Mouse (Mus musculus): ENCODE measurements around the gene Syt3.

Gene Syt3

GRCm38 (mm10) chr7:44383980-44384715 lies at the start of gene Syt3:
TSS of gene Syt3 (plus strand) at chr7:44384102.
- peak; percentile 78 to 80 for DNase-seq

DNA sequence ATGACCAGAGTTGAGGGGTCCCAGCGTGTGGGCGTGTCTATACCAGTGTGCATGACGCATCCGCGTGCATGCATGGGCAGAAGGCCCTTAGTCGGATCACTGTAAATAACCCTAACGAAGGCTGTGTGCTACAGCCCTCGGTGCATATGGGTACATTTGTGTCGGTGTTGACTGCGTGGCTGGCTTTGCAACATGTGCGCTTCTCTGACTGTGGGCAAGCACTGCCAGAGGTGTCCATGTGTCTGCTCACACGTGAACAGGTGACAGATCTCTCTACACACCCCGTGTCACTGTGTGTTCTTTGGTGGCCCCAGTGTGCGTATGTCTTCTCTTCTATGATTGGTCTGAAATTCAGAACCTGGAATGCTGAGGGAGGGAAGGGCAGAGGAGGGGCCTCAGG lies 49.8 kb upstream of the Syt3 start:
- DNase-seq = no peak

DNA sequence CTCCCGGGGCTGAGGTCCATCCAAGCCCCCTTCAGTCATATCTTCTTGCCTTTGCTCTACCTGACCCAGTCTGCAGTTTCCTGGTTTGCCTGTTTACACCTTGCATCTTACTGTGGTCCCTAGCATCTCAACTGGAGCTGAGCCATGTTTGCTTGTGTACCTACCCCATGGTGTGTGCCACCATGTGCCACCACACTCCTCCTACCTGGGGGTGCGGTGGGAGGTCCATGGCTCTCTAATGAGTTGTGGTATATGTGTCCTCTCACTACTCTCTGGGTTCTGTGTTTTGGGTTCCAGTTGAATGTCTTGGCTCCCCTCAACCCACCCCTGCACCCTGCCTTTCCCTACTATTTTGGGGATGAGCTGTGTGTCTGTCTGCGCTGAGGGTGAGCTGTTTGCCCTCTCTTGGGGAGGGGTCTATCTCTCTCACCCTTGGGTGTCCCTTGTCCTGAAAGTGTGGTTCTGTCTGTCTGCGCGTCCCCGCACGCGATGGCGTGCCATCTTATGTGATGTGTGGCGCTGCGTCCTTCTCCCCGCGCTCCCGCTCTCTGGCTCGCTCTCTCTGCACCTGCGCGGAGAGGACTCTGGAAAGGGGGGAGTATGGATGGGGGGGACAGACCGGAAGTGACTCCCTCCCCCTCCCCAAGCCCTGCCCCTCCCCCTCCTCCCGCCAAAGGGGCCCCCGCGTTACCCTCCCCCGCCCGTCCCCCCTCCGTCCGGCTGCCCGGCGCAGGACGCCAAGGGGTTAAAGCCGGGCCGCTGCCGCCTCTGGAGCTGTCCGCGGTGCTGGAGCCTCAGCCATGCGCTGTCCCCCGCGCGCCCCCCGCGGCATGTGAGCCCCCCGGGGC lies 48.6 kb upstream of the Syt3 start:
- peak; percentile 80 to 82 for DNase-seq

GRCm38 (mm10) chr7:44336046-44337021 lies 47.6 kb upstream of the Syt3 start:
- DNase-seq = no peak

- no peak for DNase-seq
Measured at GRCm38 (mm10) chr7:44337121-44337849, 46.6 kb upstream of the Syt3 start.

DNA sequence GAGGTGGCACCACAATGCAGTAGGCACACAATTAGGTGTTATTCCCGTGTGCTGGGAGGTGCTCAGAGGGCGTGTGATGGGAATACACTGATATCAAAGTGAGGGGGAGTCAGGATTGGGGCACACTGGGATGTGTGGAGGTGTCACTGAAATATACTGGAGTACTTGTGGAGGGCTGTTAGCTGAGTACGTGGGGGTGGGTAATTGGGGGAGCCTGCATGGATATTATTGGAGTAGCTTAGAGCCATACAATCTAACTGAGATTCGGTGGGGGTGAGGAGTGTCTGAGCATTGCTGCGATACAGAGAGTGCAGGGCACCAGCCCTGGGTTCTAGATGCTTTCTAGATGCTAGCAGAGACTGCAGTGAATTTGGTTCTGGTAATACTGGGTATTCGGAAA lies 43.7 kb upstream of the Syt3 start:
- no peak for DNase-seq

- DNase-seq = no peak
Measured at GRCm38 (mm10) chr7:44341119-44341518, 42.8 kb upstream of the Syt3 start.

DNA sequence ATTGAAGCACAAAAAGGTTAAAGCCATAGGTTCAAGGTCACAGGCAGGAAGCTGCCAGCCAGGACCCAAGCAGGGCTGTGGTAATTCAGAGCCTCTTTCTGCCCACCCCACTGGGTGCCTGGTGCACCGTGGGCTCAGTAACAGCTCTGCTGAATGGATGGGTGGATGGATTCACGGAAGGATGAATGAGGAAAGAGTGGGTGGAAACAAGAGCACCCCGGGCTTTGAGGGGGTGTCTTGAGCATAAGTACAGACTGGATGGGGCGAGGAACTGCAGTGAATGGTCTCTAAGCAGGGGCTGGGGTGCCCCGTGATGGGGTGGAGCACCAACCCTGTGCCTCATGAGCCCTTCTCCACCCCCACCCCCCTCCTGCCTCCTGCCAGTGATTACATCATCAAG lies 42.2 kb upstream of the Syt3 start:
- DNase-seq = no peak

DNA sequence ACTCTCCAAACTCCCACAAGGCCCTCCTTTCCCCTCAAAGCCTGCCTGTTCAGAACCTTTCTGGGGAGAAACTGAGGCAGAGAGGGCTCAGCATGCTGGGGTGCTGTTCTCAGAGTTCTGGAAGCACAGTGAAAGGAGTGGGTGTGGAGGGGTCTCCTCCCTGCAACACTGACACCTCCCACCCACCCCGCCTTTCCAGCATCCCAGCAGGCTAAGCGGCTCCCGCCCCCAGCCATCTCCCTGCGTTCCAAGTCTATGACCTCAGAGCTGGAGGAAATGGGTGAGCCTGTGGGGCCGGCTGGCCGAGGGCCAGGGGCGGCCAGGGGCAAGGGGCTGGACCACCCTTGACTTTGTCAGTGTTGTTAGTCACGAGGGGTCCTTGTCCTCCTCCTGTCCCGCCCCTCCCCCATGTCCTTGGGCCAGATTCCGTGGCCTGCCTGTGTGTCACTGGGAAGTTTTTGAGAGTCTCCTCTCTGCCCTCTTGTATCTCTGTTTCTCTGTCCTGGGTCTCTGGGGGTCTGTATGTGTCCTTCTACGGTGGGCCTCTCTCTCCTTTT lies 40.4 kb upstream of the Syt3 start:
- DNase-seq = peak; percentile 28 to 59

DNA sequence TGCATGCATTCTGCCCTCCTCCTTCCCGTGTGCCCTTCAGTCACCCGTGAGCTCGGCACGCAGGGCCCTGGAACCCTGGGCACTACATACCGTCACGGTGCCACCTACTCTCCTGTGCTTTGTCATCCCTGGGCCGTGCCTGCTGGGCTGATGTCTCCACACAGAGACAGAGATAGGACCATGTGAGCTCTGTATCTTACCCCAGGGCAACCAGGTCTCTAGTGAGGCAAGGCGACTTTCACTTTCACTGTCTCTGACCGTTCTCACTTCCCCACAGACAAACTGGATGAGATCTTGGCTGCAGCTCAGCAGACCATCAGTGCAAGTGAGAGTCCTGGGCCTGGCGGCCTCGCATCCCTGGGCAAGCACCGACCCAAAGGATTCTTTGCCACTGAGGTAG lies 39.3 kb upstream of the Syt3 start:
- DNase-seq = no peak

DNA sequence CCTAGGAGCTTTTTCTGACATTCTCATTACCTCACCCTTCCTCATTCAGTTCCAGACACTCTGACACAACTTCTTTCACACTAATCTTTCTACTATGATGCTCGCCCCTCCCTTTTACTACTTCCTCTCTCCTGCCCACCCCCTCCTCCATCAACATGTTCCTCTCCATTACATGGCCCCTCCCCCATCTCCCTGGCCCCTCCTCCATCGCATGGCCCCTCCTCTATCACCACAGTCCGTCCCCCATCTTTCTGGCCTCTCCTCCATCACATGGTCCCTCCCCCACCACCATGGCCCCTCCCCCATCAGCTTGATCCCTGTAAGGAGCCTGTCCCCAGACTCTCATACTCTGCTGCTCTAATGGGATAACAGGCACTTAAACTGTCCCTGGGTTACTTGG lies 34.9 kb upstream of the Syt3 start:
- DNase-seq = peak; percentile 27 to 50

DNA sequence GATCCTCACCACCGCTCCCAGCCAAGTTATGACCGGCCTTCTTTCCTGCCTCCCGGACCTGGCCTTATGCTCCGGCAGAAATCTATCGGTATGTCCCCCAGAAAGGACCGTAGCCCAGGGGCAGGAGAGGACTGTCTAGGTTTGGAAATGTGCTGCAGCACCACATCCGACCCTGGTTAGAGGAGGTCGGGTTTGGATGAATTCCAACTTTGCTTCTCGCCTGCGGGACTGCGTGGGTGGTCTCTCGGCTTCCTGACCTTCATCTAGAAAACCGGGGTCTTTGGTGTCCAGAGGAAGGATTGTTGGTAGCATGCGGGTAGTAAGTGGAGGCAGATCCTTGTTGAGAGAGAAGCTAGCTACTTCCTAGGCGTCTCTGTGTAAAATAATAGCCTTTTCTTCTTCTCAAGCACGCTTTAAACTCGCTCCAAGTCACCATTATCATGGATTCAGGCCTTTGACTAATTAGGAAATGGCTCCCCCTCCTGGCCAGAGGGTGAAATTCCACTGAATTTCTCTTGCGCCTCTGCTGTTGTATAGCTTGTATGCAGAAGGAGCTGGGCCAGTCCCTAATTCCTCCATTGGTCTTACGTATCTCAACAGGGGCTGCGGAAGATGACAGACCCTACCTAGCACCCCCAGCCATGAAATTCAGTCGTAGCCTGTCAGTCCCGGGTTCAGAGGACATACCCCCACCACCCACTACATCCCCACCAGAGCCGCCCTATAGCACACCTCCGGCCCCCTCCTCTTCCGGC lies 32.8 kb upstream of the Syt3 start:
- peak; percentile 86 to 89 for DNase-seq

DNA sequence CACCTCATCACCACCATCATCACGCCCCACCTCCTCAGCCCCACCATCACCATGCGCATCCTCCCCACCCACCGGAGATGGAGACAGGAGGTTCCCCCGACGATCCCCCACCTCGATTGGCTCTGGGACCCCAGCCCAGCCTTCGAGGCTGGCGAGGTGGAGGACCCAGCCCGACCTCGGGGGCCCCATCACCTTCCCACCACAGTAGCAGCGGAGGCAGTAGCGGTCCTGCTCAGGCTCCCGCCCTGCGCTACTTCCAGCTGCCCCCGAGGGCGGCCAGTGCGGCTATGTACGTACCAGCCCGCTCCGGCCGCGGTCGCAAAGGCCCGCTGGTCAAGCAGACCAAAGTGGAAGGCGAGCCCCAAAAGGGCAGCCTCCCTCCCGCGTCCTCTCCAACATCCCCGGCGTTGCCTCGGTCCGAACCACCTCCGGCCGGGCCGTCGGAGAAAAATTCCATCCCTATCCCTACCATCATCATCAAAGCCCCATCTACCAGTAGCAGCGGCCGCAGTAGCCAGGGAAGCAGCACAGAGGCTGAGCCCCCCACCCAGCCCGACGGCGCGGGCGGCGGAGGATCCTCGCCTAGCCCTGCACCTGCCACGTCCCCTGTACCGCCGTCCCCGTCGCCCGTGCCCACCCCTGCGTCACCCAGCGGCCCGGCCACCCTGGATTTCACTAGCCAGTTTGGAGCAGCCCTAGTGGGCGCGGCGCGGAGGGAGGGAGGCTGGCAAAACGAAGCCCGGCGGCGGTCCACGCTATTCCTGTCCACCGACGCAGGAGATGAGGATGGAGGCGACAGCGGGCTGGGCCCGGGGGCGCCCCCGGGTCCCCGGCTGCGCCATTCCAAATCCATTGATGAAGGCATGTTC lies 31.8 kb upstream of the Syt3 start:
- peak; percentile 10 to 15 for DNase-seq

DNA sequence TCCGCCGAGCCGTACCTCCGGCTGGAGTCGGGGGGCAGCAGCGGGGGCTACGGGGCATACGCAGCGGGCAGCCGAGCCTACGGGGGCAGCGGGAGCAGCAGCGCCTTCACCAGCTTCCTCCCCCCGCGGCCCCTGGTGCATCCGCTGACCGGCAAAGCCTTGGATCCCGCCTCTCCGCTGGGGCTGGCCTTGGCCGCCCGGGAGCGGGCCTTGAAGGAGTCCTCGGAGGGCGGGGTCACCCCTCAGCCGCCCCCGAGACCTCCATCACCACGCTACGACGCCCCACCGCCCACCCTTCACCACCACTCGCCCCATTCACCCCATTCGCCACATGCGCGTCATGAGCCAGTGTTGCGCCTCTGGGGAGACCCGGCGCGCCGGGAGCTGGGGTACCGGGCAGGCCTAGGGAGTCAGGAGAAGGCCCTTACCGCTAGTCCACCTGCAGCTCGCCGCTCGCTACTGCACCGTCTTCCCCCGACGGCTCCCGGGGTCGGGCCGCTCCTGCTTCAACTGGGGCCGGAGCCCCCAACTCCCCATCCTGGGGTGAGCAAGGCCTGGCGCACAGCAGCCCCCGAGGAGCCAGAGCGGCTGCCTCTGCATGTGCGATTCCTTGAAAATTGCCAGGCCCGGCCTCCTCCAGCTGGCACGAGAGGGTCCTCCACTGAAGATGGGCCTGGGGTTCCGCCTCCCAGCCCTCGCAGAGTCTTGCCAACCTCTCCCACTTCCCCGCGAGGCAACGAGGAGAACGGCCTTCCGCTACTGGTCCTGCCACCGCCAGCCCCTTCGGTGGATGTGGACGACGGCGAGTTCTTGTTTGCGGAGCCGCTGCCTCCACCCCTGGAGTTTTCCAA lies 30.9 kb upstream of the Syt3 start:
- peak; percentile 12 to 18 for DNase-seq

- peak; percentile 67 to 74 for DNase-seq
Measured at GRCm38 (mm10) chr7:44353601-44354340, 30.1 kb upstream of the Syt3 start.

GRCm38 (mm10) chr7:44355411-44355810 lies 28.5 kb upstream of the Syt3 start:
- no peak for DNase-seq

- peak; percentile 26 to 48 for DNase-seq
Measured at GRCm38 (mm10) chr7:44356590-44357481, 27.1 kb upstream of the Syt3 start.
